Mouse (Mus musculus): ENCODE data around the gene Neurog1. TPM values are rescaled to one million over a fixed set of nuclear protein-coding genes. Genes with fewer than 3 reads are reported as not detected.
A peak's percentile ranks its signal among the peaks of the same experiment; 100 is the strongest.

Gene Neurog1
- total RNA-seq, 2 experiments from 2014 or later, result 0.35 TPM; not detected in 1

DNA sequence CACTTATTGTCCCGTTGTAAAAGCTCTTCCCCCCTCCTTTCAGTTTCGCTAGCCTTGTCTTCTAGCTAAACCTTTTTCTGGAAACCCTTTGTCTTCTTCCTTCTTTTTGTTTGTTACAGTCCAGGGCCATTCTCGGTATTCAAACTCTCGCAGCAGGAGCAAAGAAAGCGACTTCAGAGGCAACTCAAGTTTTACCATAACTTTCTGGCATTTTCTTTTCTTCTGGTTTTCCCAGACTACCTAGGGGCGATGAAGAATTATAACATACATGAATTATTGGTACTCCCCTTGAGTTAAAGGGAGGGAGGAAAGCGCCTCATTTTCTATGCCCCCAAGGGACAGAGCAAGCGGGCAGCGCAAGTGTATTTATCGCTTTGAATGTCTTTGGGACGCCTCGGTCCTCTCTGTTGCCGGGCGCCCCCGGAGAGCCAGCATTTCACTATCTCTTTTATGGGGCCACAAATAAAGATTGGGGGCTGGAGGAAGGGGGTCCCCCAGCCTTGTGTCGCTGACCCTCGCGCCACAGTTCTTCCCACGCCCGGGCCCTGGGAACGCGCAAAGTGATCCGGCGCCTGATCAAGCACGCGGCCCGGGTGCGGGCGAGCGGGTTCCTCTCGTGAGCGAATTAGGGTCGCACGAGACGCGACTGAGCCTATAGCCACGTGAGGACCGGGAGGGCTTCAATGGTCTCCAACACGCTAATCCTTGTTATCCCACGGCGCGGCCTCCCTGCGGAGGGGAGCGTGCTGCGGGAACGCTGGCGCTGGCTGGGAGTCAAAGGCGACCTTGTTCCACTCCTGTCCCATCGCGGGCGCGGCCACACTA lies 6.4 kb upstream of the Neurog1 start:
- no peak for DNase-seq (ENCODE audit: low spot score in 2 of 2)

DNA sequence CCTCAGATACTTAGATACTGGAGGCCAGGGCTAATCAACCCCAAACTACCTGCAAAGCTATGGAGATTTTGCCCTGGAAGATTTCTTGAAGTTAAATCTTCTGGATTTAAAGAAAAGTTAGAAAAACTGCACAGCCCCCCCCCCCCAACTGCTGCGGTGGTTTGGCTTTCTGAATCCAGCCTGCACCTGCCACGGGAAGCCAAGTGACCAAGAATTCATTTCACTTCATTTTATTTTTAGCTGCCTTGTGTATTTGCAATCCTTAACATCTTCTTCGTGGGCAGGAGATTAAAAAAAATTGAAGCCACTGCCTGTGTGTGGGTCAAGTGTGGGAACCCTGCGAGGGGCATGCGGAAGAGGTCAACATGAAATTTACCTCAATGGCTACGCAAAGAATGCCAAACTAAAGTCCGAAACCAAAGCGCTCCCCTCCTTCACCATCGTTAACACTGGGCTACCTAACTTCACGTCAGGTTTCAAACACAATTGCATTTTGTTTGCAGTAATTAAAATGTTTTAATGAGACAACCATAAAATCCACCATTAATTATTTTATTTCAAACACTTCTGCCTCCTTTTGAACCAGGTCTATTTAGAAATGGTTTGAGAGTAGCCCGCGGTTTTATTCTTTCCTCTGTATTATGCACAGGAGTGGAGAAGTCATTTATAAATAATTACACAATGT lies 5.6 kb upstream of the Neurog1 start:
- DNase-seq (ENCODE audit: low spot score in 2 of 2), result no peak

DNA sequence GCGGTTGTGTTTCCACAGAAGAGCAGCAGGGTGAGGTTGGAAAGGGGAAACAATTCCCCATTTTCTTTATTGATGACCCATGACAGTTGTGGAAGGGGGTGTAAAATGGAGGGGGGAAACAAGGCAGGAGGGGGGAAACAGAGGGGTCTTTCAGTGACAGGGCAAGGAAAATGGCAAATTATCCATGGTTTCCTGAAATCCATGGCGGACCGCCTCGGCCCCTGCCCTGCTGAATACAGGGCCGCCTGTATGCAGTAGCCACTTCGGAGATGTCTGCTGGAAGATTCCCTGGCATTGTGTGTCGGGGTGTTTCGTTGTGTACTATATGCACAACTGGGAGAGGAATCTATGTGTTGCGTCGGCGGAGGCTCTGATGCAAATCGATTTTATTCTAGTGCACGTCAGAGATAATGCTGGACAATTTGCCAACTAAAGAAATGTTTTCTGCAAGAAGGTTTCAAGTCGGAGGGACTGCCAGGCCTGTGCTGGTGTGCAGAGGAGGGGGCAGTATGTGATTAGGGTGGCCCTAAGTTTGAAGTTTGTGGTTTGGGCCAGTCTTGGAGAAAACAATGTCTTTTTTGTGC lies 4.8 kb upstream of the Neurog1 start:
- no peak for DNase-seq (ENCODE audit: low spot score in 2 of 2)

DNA sequence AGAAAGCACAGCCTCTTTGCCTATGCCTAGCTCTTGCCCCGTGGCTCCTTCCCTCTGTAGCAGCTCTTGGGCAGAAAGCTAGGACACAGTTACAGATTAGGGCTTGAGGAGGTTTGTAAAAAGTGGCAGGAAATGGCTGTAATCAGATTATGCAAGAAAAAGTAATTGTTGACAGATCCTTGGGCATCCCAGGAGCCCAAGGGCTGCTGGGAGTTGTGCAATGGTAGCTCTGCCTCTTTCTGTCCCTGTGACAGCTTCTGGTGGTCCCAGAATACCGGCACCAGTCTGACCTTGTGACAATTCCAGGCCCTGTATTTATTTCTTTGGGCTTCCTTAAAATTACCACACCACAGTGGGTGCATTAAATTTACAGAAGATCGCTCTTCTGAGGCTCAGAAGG lies 1.4 kb upstream of the Neurog1 start:
- DNase-seq (ENCODE audit: low spot score in 2 of 2), result no peak

DNA sequence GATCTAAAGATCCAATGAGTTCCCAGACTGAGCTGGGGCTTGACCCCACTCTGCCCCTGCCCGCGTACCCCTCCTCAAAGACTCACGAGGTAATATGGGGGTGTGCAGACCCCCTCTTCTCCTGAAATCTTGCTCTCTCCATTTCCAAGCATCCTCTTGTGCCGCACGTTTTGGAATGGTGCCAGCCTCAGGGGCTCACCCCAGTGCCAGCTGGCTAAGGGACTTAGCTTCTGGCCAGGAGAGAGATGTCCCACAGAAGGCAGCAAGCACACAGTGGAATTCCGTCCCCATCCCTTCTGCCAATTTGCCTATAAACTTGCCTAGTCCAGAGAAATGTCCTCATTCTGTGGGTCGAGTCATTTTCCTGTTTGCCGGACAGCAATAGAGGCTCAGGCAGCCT lies 820 bp upstream of the Neurog1 start:
- DNase-seq (ENCODE audit: low spot score in 2 of 2), result no peak

DNA sequence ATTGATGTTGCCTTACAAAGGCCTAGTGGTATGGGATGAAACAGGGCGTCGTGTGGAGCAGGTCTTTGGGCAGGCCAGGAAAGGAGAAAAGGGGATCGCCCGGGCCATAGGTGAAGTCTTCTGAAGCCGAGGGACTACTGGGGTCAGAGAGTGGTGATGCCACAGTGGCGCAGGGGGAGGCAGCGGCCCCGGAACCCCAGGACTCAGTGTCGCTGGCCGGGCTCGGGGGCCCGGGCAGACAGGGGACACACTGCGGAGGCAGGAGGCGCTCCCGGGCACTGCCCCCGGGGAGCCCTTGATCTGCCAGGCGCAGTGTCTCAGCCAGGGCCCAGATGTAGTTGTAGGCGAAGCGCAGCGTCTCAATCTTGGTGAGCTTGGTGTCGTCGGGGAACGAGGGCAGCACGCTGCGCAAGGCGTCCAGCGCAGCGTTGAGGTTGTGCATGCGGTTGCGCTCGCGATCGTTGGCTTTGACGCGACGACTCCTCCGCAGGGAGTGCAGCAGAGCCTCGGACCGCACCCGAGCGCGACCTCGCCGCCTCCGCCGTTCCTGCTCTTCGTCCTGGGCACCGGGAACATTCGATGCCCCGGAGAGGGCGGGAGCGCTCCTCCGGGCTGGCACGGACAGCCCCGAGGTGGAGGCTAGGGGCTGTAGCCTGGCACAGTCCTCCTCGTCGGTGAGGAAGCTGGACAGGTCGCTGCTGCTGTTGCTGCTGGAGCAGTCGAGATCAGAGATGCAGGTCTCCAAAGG lies 613 bp downstream of the Neurog1 start:
- DNase-seq (ENCODE audit: low spot score in 2 of 2), result no peak

DNA sequence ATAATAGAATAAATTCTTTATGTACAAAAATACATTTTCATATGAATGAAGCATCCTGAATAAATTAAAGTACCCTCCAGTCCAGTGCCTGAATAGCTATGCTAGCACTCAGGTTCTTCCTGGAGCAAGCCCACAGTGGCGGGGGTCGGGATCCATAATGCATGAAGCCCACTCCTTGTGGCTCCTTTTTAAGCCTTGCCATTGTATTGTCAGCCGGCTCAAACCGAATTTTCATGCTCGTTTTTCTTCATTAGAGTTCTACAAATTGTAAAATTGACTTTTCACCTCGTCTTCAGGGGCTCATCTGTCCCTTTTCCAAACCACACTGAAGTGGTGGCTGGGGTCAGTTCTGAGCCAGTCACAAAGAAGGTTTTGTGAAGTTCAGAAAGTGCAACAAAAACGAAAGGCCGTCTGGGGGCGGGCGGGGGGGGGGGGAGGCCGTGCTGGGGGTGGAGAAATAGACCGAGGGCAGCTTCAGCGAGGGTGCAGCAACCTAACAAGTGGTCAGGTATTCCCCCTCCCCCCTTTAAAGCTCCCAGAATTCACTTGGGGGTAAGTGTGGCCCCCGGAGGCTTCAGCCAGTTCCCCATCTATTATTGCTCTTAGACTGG lies 1.3 kb downstream of the Neurog1 start:
- no peak for DNase-seq (ENCODE audit: low spot score in 2 of 2)

DNA sequence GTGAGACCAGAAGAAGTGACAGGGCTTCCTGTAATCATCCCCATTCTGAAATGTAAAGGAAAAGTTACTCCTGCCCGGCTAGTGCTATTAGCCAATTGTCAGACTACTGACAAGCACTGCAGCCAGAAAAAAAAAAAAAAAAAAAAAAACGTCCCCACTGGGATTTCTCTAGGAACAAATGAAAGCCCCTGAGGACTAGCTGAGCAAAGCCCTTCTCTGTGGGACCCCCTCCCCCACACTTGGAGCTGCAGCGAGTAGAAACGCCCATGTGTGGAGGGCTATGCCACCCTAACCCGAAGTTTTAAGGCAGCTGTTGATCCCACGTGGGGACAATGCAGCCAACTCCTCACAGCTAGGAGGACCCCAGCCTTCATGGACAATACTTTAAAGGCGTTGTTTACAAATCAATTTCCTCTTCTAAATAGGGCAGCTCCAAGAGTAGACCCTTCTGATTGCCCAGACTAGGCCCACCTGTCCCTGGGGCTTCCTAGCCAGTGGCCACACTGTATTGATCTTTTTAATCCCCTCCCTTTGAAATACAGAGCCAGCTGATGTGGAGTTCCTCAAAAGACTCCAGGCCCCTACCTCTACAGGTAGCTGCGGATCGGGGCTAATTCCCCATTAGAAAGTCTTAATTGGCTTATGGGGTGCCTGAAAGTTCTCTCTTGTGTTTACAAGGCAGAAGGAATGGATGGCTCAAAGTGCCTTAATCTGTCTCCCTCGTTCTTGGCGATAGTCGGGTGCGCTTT lies 2.2 kb downstream of the Neurog1 start:
- DNase-seq (ENCODE audit: low spot score in 2 of 2), result no peak

DNA sequence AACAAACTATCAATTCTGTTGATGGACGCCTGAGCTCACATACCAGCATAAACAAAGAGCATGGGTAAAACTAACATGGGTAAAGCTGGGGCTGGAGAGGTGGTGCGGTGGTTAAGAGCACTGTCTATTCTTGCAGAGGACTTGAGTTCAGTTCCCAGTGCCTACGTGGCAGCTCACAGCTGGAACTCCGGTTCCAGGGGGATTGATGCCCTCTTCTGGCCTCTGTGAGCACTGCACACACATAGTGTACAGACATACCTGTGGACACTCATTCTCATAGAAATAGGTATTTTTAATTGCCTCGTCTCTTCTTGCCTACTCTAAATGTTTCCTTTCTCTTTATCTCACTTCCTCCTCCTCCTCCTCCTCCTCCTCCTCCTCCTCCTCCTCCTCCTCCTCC lies 8.9 kb downstream of the Neurog1 start:
- DNase-seq (ENCODE audit: low spot score in 2 of 2), result no peak

DNA sequence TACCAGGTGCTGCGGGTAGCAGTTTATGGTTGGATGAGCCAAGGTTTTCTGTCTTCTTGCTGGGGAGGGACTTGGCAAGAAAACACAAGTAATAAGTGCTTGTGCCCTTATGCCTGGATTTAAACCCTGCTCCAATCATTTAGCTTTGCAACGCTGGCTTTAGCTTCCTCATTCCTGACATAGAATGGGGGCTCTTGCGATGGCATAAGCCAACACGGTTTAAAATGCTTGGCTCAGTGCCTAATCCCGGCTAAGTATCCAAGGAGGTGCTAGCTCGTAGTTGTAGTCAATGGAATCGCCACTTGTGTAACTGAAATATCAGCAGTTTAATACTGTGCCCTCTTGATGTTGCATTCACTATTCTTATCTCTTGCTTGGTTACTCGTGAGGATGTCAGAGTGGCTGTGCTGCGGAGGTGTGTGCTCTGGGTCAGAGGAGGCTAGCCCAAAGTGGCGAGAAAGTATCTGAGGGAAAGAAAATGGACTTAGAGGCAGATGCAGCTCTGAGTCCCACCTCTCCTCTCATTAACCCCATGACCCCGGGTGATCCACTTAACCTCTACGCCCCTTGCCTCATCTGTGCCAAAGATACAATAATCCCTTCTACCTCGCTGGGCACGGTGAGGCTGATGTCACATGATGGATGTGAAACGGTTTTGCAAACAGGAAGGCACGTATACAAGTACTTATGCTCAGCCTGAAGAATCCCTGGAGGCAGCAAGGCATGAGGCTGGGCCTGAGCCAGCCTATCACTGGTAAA lies 11.8 kb downstream of the Neurog1 start:
- DNase-seq (ENCODE audit: low spot score in 2 of 2), result no peak

DNA sequence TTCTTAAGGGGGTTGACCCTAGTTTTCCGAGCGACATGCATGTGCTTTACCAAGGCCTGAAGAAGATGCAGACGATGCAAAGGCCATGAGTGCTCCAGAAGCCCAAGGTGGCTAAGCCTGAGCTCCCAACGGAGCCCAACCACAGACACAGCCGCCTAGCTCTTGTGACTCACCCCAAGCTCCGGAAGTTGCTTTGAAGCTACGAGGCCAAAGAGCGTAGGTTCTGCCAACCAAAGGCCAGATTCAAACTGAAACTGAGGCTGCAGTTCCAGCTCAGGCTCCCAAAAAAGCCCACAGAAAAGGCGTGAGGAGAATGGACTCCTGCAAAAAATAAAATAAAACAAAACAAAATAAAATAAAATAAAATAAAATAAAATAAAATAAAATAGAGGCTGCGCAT lies 14.1 kb downstream of the Neurog1 start:
- DNase-seq (ENCODE audit: low spot score in 2 of 2), result no peak

DNA sequence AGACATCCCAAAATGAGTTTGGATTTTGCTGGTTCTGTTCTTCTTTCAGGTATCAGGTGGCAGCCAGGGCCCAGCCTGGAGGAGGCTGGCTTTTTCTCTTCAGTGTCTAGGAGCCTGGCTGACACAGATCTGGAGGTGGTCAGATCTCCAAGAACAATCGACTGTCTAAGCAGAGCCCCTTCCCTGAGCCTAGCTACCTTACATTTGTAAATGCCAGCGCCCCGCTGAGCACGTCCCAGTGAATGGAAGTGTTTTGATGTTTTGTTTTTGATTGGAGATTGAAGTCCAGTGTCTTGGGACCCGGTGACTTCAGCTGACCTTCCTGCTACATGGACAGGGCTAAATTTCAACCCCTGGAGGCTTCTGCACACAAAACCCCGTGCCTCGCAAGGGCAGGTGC lies 15.8 kb downstream of the Neurog1 start:
- DNase-seq (ENCODE audit: low spot score in 2 of 2), result no peak

DNA sequence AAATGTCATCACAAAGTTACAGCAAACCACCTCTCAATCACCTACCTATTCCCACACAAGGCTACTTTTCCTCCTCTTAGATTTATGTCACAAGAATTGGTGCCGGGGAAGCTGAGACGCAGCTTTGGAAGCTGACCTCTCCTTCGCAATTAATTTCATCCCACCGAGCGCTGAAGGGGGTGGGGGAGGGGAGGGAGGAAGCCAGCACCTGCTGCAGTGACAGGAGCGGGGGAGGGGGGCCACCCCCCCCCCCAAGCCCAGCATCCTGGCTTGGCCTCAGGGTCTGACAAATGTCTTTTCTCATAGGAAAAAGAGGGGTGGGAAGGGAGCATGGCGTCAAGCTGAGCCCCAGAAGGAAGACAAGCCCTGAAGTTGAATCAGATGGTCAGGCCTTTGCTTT lies 23.2 kb downstream of the Neurog1 start:
- no peak for DNase-seq (ENCODE audit: low spot score in 2 of 2)

DNA sequence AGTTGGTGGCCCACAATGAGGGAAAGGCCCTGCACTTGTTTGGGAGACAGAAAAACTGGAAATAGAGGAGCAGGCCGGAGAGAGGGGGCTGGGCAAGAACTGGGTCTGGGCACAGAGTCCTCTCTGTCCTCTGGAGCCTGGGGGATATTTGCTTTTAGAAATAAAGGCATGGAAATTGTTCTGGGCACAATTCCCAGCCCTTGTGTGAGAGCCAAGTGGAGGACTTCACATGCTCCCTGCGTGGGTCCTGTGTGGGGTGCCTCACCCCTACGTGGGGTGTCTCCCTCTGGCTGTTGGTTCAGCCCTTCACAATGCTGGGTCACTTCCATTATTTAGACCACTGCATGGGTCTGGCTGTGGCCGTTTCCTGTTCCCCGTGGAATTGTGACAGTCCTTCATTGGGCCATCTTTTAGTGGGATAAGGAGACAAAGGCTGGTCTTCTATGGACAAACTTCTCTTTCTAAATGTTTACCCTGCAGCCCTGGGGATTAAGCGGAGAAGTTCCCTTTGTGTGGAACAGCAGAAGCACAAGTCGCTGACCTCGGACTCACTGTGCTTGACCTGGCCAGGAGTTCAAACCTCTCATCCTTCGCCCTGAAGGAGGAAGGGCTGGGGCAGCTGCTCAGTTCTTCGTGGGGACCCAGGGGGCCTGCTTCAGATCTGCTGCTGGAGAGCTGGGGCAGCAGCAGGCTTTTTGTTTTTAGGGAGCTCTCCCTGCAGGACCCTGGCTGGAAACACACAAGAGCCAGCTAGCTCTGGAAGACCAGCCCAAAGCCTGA lies 25.6 kb downstream of the Neurog1 start:
- peak; percentile 27 to 39 for DNase-seq (ENCODE audit: low spot score in 2 of 2)

DNA sequence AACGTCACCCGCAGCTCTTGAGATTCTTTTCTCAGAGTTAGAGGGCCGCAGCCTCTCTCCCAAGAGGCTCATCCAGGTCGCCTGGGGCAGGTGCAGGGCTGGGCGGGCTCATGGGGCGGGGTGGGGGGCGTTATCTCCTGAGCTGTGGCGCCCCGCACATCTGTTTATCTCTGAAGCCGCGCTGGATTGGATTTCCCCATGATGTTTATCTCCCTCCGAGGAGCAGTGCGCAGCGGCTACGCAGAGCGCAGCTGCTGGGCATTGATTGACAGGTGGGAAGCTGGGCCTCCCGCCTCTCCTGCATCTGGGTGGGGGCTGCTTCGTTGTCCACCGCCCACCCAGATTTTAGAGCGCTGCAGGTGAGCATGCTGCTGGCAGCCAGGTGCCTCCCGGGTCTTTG lies 28.3 kb downstream of the Neurog1 start:
- DNase-seq (ENCODE audit: low spot score in 2 of 2), result no peak

DNA sequence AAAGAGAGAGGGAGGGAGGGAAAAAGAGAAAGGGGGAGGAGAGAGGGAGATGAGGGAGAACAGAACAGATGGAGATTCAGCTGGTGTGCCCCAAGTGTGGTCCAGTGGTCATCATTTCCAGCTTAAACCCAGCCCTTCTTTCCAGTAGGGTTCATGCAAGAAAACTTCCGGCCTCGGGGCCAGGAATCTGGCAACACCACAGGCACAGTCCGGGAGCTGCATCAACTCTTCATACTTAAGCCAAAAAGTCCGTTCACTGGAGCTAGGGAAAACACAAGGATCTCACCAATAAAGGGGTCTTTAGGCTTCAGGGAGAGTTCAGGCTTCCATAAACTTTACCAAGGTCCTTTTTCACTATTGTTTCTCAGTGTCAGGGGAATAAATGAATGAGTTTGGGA lies 29.1 kb downstream of the Neurog1 start:
- DNase-seq (ENCODE audit: low spot score in 2 of 2), result no peak

DNA sequence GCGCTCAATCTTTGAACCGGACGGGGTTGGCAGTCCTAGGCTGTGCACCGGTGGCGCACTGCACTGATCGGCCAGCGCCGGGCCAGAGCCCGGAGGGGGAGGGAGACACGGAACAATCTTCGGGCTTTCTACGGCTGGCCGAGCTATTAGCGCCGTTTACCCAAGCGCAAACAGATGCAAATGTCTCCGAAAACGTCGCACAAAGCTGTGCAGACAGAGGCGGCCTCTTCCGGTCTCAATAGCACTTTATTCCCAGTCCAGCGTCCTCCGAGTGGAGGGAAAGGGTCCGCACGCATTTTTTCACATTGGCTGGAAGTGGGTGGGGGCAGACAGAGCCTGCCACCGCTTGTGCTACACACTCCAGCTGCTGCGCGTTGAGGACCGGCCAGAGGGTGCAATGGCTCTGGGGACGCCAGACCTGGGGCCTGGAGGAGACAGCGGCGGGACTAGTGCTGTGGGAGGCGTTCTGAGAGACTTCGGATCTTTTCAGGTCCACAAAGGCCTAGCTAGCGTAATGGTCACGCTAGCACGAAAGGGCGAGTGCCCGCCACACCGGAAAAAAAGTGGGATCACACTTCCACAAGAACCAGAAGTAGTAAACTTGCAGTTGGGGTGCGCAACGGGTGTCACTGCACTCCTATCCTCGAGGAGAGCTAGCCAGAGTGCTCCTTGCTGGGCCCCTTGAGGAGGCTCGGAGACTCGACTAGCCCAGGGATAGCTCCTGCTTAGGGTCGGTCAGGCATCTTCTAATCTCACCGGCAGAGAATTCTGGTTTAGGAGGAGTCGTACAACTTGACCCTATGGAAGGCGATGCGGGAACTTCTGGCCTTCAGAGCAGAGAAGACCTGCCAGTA lies 29.7 kb downstream of the Neurog1 start:
- DNase-seq (ENCODE audit: low spot score in 2 of 2), result peak in 1 of 2 experiments; percentile 29
